Mouse (Mus musculus) cerebellum, postnatal 4 days (tissue): Measurements from ENCODE around the gene Endog.
"Not testable (repeated sequence)": the region's sequence is repeated elsewhere in the genome, so short reads cannot be mapped to it uniquely, and the experiment has no call there.

ENCODE experiments used
- DNase-seq, 2 experiments: peaks; one replicate each; pipeline ENCODE4 v3.0.0; 2022; ENCODE audit warnings: low spot score in 2 of 2, mixed read lengths in 1 of 2

Gene Endog

GRCm38 (mm10) chr2:30171371-30171996 is at the start of gene Endog:
Endog (plus strand) TSS chr2:30171493.
- peak; percentile 68 to 79 for DNase-seq

GRCm38 (mm10) chr2:30122766-30123165 is 48.5 kb upstream of the Endog start:
- no peak for DNase-seq

GRCm38 (mm10) chr2:30123729-30124471 is 47.4 kb upstream of the Endog start:
- no peak for DNase-seq

- DNase-seq: peak; percentile 82 to 93
Measured at GRCm38 (mm10) chr2:30124472-30125274, 46.6 kb upstream of the Endog start, which contains the start of gene Zer1. Zer1 (minus strand) TSS chr2:30124585.

- DNase-seq: no peak
Measured at GRCm38 (mm10) chr2:30128789-30129188, 42.5 kb upstream of the Endog start.

GRCm38 (mm10) chr2:30130156-30130555 is 41.1 kb upstream of the Endog start:
- no peak for DNase-seq

- not testable (repeated sequence) for DNase-seq
Measured at GRCm38 (mm10) chr2:30131240-30131639, 40.1 kb upstream of the Endog start.

GRCm38 (mm10) chr2:30132801-30133612 is 38.3 kb upstream of the Endog start:
- no peak for DNase-seq

GRCm38 (mm10) chr2:30133613-30134377 is 37.5 kb upstream of the Endog start, which contains the start of gene Tbc1d13:
Tbc1d13 (plus strand) TSS chr2:30133746.
- peak; percentile 94 to 97 for DNase-seq

GRCm38 (mm10) chr2:30134378-30134711 is 36.9 kb upstream of the Endog start:
- no peak for DNase-seq

- DNase-seq: no peak
Measured at GRCm38 (mm10) chr2:30134928-30135620, 36.2 kb upstream of the Endog start.

- DNase-seq: no peak
Measured at GRCm38 (mm10) chr2:30136458-30136857, 34.8 kb upstream of the Endog start.

- DNase-seq: not testable (repeated sequence)
Measured at GRCm38 (mm10) chr2:30140021-30140420, 31.3 kb upstream of the Endog start.

GRCm38 (mm10) chr2:30144436-30144835 is 26.9 kb upstream of the Endog start:
- DNase-seq: no peak

GRCm38 (mm10) chr2:30147466-30147865 is 23.8 kb upstream of the Endog start:
- DNase-seq: no peak

- DNase-seq: no peak
Measured at GRCm38 (mm10) chr2:30151840-30152239, 19.5 kb upstream of the Endog start.

- no peak for DNase-seq
Measured at GRCm38 (mm10) chr2:30152616-30153015, 18.7 kb upstream of the Endog start.

- not testable (repeated sequence) for DNase-seq
Measured at GRCm38 (mm10) chr2:30159871-30160270, 11.4 kb upstream of the Endog start.

- DNase-seq: no peak
Measured at GRCm38 (mm10) chr2:30161809-30162208, 9.5 kb upstream of the Endog start.

GRCm38 (mm10) chr2:30164340-30164932 is 6.9 kb upstream of the Endog start:
- DNase-seq: no peak
